Mouse (Mus musculus) CD4-positive, CD25-positive, alpha-beta regulatory T cell, adult 4 months (primary cell): ENCODE measurements around the gene Bricd5. TPM values are rescaled to one million over a fixed set of nuclear protein-coding genes. Genes with fewer than 3 reads are reported as not detected.

Source experiments
- polyA plus RNA-seq, 2 experiments: library from polyadenylated mRNA; unstranded; fragments of 100-300 nt; shearing (Covaris generic); gene quantifications; one replicate each; pipeline ENCODE4 v1.2.1; 2017

Gene Bricd5
- polyA plus RNA-seq, 2 experiments from 2014 or later = not detected

Other genes starting within 250 kb of the Bricd5 start
- gene Ccnf, start 222.4 kb upstream of the Bricd5 start, polyA plus RNA-seq = 1 to 10 TPM; 4.1 to 6.6 TPM
- gene Abca17, start 122.8 kb upstream of the Bricd5 start, polyA plus RNA-seq = under 1 TPM in 1 of 2 experiments, not detected in 1; 0.49 TPM
- gene Abca3, start 121.9 kb upstream of the Bricd5 start, polyA plus RNA-seq = 10 to 100 TPM; 17.0 to 23.7 TPM
- gene Rnps1, start 59.3 kb upstream of the Bricd5 start, polyA plus RNA-seq = 100 to 1,000 TPM; 127 to 181 TPM
- gene Eci1, start 47.2 kb upstream of the Bricd5 start, polyA plus RNA-seq = 10 to 100 TPM; 50.3 to 57.7 TPM
- 1 to 10 TPM; 7.4 to 8.3 TPM for gene Dnase1l2, start 30.8 kb upstream of the Bricd5 start, polyA plus RNA-seq
- 10 to 100 TPM; 34.3 to 62.8 TPM for gene E4f1, start 3.6 kb upstream of the Bricd5 start, polyA plus RNA-seq
- 1 to 10 TPM; 4.1 to 5.3 TPM for gene Pgp, start 3.5 kb upstream of the Bricd5 start, polyA plus RNA-seq
- gene Mlst8, start 5.2 kb downstream of the Bricd5 start, polyA plus RNA-seq = 10 to 100 TPM; 14.3 to 25.8 TPM
- under 1 TPM; 0.16 TPM for gene Caskin1, start 14.7 kb downstream of the Bricd5 start, polyA plus RNA-seq
- gene Traf7, start 54.1 kb downstream of the Bricd5 start, polyA plus RNA-seq = 10 to 100 TPM; 52.8 to 72.1 TPM
- 1 to 10 TPM; 4.0 to 5.0 TPM for gene Rab26, start 60.3 kb downstream of the Bricd5 start, polyA plus RNA-seq
- gene Pkd1, start 76.0 kb downstream of the Bricd5 start, polyA plus RNA-seq = 10 to 100 TPM; 16.8 to 34.7 TPM
- gene Tsc2, start 158.7 kb downstream of the Bricd5 start, polyA plus RNA-seq = 10 to 100 TPM; 20.5 to 28.2 TPM
- 1 to 10 TPM; 3.1 to 6.0 TPM for gene Nthl1, start 158.8 kb downstream of the Bricd5 start, polyA plus RNA-seq
- not detected for gene Slc9a3r2, start 176.4 kb downstream of the Bricd5 start, polyA plus RNA-seq
- gene Npw, start 184.6 kb downstream of the Bricd5 start, polyA plus RNA-seq = not detected
- 1 to 10 TPM; 3.7 to 5.4 TPM for gene Zfp598, start 195.8 kb downstream of the Bricd5 start, polyA plus RNA-seq
- gene Syngr3, start 216.1 kb downstream of the Bricd5 start, polyA plus RNA-seq = 1 to 10 TPM; 1.1 TPM
- gene Gfer, start 222.3 kb downstream of the Bricd5 start, polyA plus RNA-seq = 10 to 100 TPM; 13.5 to 21.7 TPM
- gene Noxo1, start 222.3 kb downstream of the Bricd5 start, polyA plus RNA-seq = 1 to 10 TPM; 1.2 to 1.4 TPM
- 10 to 100 TPM; 38.1 to 71.3 TPM for gene Tbl3, start 233.8 kb downstream of the Bricd5 start, polyA plus RNA-seq
- gene Rnf151, start 244.2 kb downstream of the Bricd5 start, polyA plus RNA-seq = not detected
- 100 to 1,000 TPM; 608 to 780 TPM for gene Rps2, start 244.2 kb downstream of the Bricd5 start, polyA plus RNA-seq